Mouse (Mus musculus) thymus, adult 2 months (tissue): ENCODE measurements at regions not wholly inside any gene's neighbourhood (a gene's known extent, or its start where the extent isn't known, plus 50 kb on each side); places are given as distances from the start of the nearest gene placed in this dataset.

Source experiments
- CTCF ChIP-seq: fragments of 200-500 bp; IDR thresholded peaks from 2 replicates; pipeline ENCODE4 v1.5.1; 2012; ENCODE audit warnings: mild to moderate bottlenecking, control low read depth, low read length, moderate library complexity, borderline replicate concordance; ENCODE audit not compliant: control insufficient read depth, poor library complexity, insufficient read depth; ENCODE audit errors: extremely low read depth
- POLR2A ChIP-seq: fragments of 200-500 bp; IDR thresholded peaks from 2 replicates; pipeline ENCODE4 v1.6.1; 2012; ENCODE audit warnings: mild to moderate bottlenecking, low read length, control low read depth, moderate library complexity; ENCODE audit not compliant: control insufficient read depth, poor library complexity, insufficient read depth; ENCODE audit errors: extremely low read depth

DNA sequence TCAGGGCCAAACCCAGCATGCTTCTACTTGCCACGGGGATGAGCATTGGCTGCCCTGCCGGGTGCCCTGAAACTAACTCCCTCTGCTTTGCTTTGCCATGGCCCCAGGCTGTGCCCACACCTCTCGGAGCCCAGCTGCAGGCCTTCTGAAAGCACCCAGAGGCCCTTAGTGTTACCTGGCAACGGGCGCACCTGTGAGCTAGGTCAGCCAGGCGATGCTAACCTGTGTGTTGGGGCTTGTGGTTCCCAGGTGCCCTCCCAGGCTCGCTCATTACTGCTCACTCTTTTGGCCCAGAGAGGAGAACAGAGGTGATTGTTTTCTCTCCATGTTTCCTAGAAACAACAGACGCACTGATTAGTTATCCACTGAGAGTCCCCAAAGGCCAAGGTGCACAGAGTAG is 243.4 kb upstream of the Id4 start:
- no peak for TF ChIP-seq POLR2A
- no peak for TF ChIP-seq CTCF
